Mouse (Mus musculus) spleen, adult 2 months (tissue): ENCODE results near the gene Ppp1r14a.

Source experiments
- CTCF ChIP-seq: fragments of 200-500 bp; IDR thresholded peaks from 2 replicates; pipeline ENCODE4 v1.5.1; 2011; ENCODE audit warnings: mild to moderate bottlenecking, inconsistent platforms; ENCODE audit not compliant: insufficient read depth, insufficient read length, insufficient replicate concordance; ENCODE audit errors: extremely low read depth
- POLR2A ChIP-seq: fragments of 200-500 bp; IDR thresholded peaks from 2 replicates; pipeline ENCODE4 v1.6.1; 2011; ENCODE audit warnings: low read depth, low read length, inconsistent platforms

DNA sequence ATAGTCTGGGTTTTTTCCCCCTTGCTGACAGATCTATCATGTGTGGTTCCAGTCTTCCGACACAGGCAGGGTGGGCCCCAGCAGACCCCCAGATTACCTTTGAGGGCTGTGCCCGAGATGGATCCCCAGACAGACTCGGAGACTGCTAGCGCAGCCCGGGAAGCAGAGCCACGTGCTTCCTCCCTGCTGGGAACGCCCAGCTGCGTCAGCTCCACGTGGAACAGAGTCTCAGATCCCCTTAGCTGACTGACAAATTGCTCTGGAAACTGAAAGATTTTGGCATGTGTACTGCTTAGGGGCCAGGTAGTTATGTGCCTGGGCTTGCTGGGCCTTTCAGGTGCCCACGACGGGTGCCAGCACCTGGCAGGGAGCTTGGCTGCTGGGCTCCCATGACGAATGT, 52.6 kb downstream of the Ppp1r14a start:
- no peak for TF ChIP-seq POLR2A
- no peak for TF ChIP-seq CTCF
